Mouse (Mus musculus): Measurements from ENCODE around the gene Fpgs.

The Fpgs gene

GRCm38 (mm10) chr2:32671147-32671546 lies 32.8 kb downstream of the Fpgs start:
- DNase-seq (ENCODE audit: low spot score) = no peak

- DNase-seq (ENCODE audit: low spot score) = no peak
Measured at GRCm38 (mm10) chr2:32669876-32670275, 34.1 kb downstream of the Fpgs start.

- no peak for DNase-seq (ENCODE audit: low spot score)
Measured at GRCm38 (mm10) chr2:32668176-32668575, 35.8 kb downstream of the Fpgs start.

GRCm38 (mm10) chr2:32667775-32668174 lies 36.2 kb downstream of the Fpgs start:
- DNase-seq (ENCODE audit: low spot score) = no peak

GRCm38 (mm10) chr2:32665853-32666252 lies 38.1 kb downstream of the Fpgs start:
- DNase-seq (ENCODE audit: low spot score) = no peak

GRCm38 (mm10) chr2:32665345-32665744 lies 38.6 kb downstream of the Fpgs start:
- no peak for DNase-seq (ENCODE audit: low spot score)

GRCm38 (mm10) chr2:32662291-32662690 lies 41.7 kb downstream of the Fpgs start:
- DNase-seq (ENCODE audit: low spot score) = peak; percentile 32

- DNase-seq (ENCODE audit: low spot score) = peak; percentile 56
Measured at GRCm38 (mm10) chr2:32661509-32662107, 42.3 kb downstream of the Fpgs start.

- no peak for DNase-seq (ENCODE audit: low spot score)
Measured at GRCm38 (mm10) chr2:32658873-32659272, 45.1 kb downstream of the Fpgs start.

GRCm38 (mm10) chr2:32655826-32656225 lies 48.1 kb downstream of the Fpgs start:
- no peak for DNase-seq (ENCODE audit: low spot score)

- no peak for DNase-seq (ENCODE audit: low spot score)
Measured at GRCm38 (mm10) chr2:32655394-32655744, 48.6 kb downstream of the Fpgs start.

GRCm38 (mm10) chr2:32654743-32655393 lies 49.1 kb downstream of the Fpgs start:
- DNase-seq (ENCODE audit: low spot score) = no peak

GRCm38 (mm10) chr2:32653764-32654163 lies 50.2 kb downstream of the Fpgs start:
- DNase-seq (ENCODE audit: low spot score) = no peak

- no peak for DNase-seq (ENCODE audit: low spot score)
Measured at GRCm38 (mm10) chr2:32647366-32647765, 56.6 kb downstream of the Fpgs start.

- DNase-seq (ENCODE audit: low spot score) = no peak
Measured at GRCm38 (mm10) chr2:32646379-32647056, 57.4 kb downstream of the Fpgs start, which contains the start of gene Eng. Gene Eng (plus strand): TSS chr2:32646595.

- DNase-seq (ENCODE audit: low spot score) = no peak
Measured at GRCm38 (mm10) chr2:32645647-32646046, 58.3 kb downstream of the Fpgs start.

- DNase-seq (ENCODE audit: low spot score) = no peak
Measured at GRCm38 (mm10) chr2:32644799-32645475, 59.0 kb downstream of the Fpgs start.

GRCm38 (mm10) chr2:32644083-32644482 lies 59.9 kb downstream of the Fpgs start:
- DNase-seq (ENCODE audit: low spot score) = no peak

- DNase-seq (ENCODE audit: low spot score) = no peak
Measured at GRCm38 (mm10) chr2:32642813-32643212, 61.1 kb downstream of the Fpgs start.

- no peak for DNase-seq (ENCODE audit: low spot score)
Measured at GRCm38 (mm10) chr2:32641810-32642209, 62.1 kb downstream of the Fpgs start.

- DNase-seq (ENCODE audit: low spot score) = no peak
Measured at GRCm38 (mm10) chr2:32640550-32641051, 63.3 kb downstream of the Fpgs start.

GRCm38 (mm10) chr2:32639632-32640031 lies 64.3 kb downstream of the Fpgs start:
- DNase-seq (ENCODE audit: low spot score) = no peak

Data from MN1 (cell line).